Mouse (Mus musculus) ES-Bruce4 (cell line): Measurements from ENCODE around the gene Gm5565. TPM values are rescaled to one million over a fixed set of nuclear protein-coding genes. Genes with fewer than 3 reads are reported as not detected.
"Not testable (repeated sequence)": the region's sequence is repeated elsewhere in the genome, so short reads cannot be mapped to it uniquely, and the experiment has no call there.

Source experiments
- H3K27ac ChIP-seq: 2 replicates; pipeline ENCODE4 v1.5.1; 2012; ENCODE audit warnings: low read length, inconsistent platforms; ENCODE audit not compliant: insufficient read depth
- H3K27me3 ChIP-seq: 2 replicates; pipeline ENCODE4 v1.6.1; 2012; ENCODE audit warnings: mild to moderate bottlenecking, low read length, inconsistent platforms; ENCODE audit not compliant: control insufficient read depth, poor library complexity, insufficient read depth, severe bottlenecking
- H3K36me3 ChIP-seq: 2 replicates; pipeline ENCODE4 v1.6.1; 2012; ENCODE audit warnings: inconsistent platforms, mild to moderate bottlenecking, low read length, moderate library complexity; ENCODE audit not compliant: control insufficient read depth, poor library complexity, insufficient read depth, severe bottlenecking
- H3K4me1 ChIP-seq: one replicate; pipeline ENCODE4 v1.8.1; 2011; ENCODE audit warnings: low read length; ENCODE audit not compliant: control insufficient read depth, insufficient read depth
- H3K4me3 ChIP-seq: 2 replicates; pipeline ENCODE4 v1.5.1; 2011; ENCODE audit warnings: low read depth, mild to moderate bottlenecking, low read length
- H3K9ac ChIP-seq: 2 replicates; pipeline ENCODE4 v1.6.1; 2012; ENCODE audit warnings: low read depth, mild to moderate bottlenecking, inconsistent platforms; ENCODE audit not compliant: poor library complexity, severe bottlenecking
- H3K9me3 ChIP-seq: replicated peaks from 2 replicates; pipeline ENCODE4 v1.6.1; 2012; ENCODE audit warnings: mild to moderate bottlenecking, low read length, inconsistent platforms; ENCODE audit not compliant: control insufficient read depth, poor library complexity, insufficient read depth, severe bottlenecking
- CTCF ChIP-seq: IDR thresholded peaks from one replicate; pipeline ENCODE4 v1.8.1; 2011; ENCODE audit warnings: low read depth, low read length
- EP300 ChIP-seq: IDR thresholded peaks from 2 replicates; pipeline ENCODE4 v1.6.1; 2011; ENCODE audit warnings: low read depth, low read length; ENCODE audit not compliant: insufficient read depth
- POLR2A ChIP-seq: IDR thresholded peaks from one replicate; pipeline ENCODE4 v1.8.1; 2011; ENCODE audit warnings: low read length; ENCODE audit not compliant: insufficient read depth
- polyA plus RNA-seq: library from polyadenylated mRNA; stranded (reverse); fragments of >200 nt; gene quantifications from 2 replicates; pipeline ENCODE4 v1.2.4, GENCODE M21; 2011; ENCODE audit warnings: low read depth; ENCODE audit not compliant: missing spikeins, insufficient read depth, insufficient read length

Gene Gm5565
- polyA plus RNA-seq = not detected in 2 replicates

GRCm38 (mm10) chr5:146160439-146160838, at the start of gene Gm5565:
Gene Gm5565, minus strand, starts transcription at chr5:146160539.
- H3K9me3 ChIP-seq, H3K4me3 ChIP-seq, H3K27ac ChIP-seq, H3K36me3 ChIP-seq, H3K4me1 ChIP-seq, H3K9ac ChIP-seq, H3K27me3 ChIP-seq: not testable (repeated sequence)

GRCm38 (mm10) chr5:146205537-146205936, 45.2 kb upstream of the Gm5565 start:
- no peak overlapping the region for H3K27ac ChIP-seq
- H3K27me3 ChIP-seq = no peaks in the 10 kb centered on the region
- TF ChIP-seq POLR2A (no peak), CTCF (no peak), EP300 (no peak)
- no peaks in the 10 kb centered on the region for H3K9me3 ChIP-seq
- no peak overlapping the region for H3K4me3 ChIP-seq
- peaks cover 31% of the 10 kb centered on the region for H3K36me3 ChIP-seq
- H3K9ac ChIP-seq = no peak overlapping the region
- no peaks in the 10 kb centered on the region for H3K4me1 ChIP-seq

- Histone ChIP-seq H3K36me3 (peaks cover 25% of the 10 kb centered on the region), H3K9me3 (no peaks in the 10 kb centered on the region), H3K9ac (no peak overlapping the region)
Observed at GRCm38 (mm10) chr5:146203921-146204320, 43.6 kb upstream of the Gm5565 start.

GRCm38 (mm10) chr5:146200580-146200979, 40.2 kb upstream of the Gm5565 start:
- no peak overlapping the region for H3K4me3 ChIP-seq
- no peak for TF ChIP-seq CTCF
- no peak for TF ChIP-seq EP300
- TF ChIP-seq POLR2A = no peak
- H3K27me3 ChIP-seq = no peaks in the 10 kb centered on the region

More at GRCm38 (mm10) chr5:146203921-146204320, 43.6 kb upstream of the Gm5565 start:
- Histone ChIP-seq H3K27me3 (no peaks in the 10 kb centered on the region), H3K4me1 (no peaks in the 10 kb centered on the region), H3K4me3 (no peak overlapping the region), H3K27ac (no peak overlapping the region)
- TF ChIP-seq EP300 (no peak), CTCF (no peak), POLR2A (no peak)

GRCm38 (mm10) chr5:146199540-146199939, 39.2 kb upstream of the Gm5565 start:
- no peak for TF ChIP-seq POLR2A
- TF ChIP-seq EP300 = no peak
- no peak for TF ChIP-seq CTCF
- no peak overlapping the region for H3K4me3 ChIP-seq
- no peaks in the 10 kb centered on the region for H3K9me3 ChIP-seq
- peaks cover 7% of the 10 kb centered on the region for H3K36me3 ChIP-seq
- H3K9ac ChIP-seq = no peak overlapping the region
- H3K4me1 ChIP-seq = no peaks in the 10 kb centered on the region
- no peak overlapping the region for H3K27ac ChIP-seq
- no peaks in the 10 kb centered on the region for H3K27me3 ChIP-seq

More at GRCm38 (mm10) chr5:146200580-146200979, 40.2 kb upstream of the Gm5565 start:
- Histone ChIP-seq H3K36me3 (peaks cover 12% of the 10 kb centered on the region), H3K4me1 (no peaks in the 10 kb centered on the region), H3K9ac (no peak overlapping the region), H3K9me3 (no peaks in the 10 kb centered on the region), H3K27ac (no peak overlapping the region)

- Histone ChIP-seq H3K4me1 (no peaks in the 10 kb centered on the region), H3K4me3 (no peak overlapping the region), H3K9ac (no peak overlapping the region), H3K27me3 (no peaks in the 10 kb centered on the region), H3K36me3 (peaks cover 6% of the 10 kb centered on the region), H3K9me3 (no peaks in the 10 kb centered on the region), H3K27ac (no peak overlapping the region)
- TF ChIP-seq POLR2A (no peak), CTCF (no peak), EP300 (no peak)
Observed at GRCm38 (mm10) chr5:146199073-146199472, 38.7 kb upstream of the Gm5565 start.

GRCm38 (mm10) chr5:146193360-146193759, 33.0 kb upstream of the Gm5565 start:
- H3K4me1 ChIP-seq = no peaks in the 10 kb centered on the region
- no peaks in the 10 kb centered on the region for H3K9me3 ChIP-seq
- no peak overlapping the region for H3K27ac ChIP-seq
- no peak overlapping the region for H3K4me3 ChIP-seq
- no peaks in the 10 kb centered on the region for H3K36me3 ChIP-seq
- no peak for TF ChIP-seq EP300
- no peak for TF ChIP-seq POLR2A
- TF ChIP-seq CTCF = no peak
- no peaks in the 10 kb centered on the region for H3K27me3 ChIP-seq
- no peak overlapping the region for H3K9ac ChIP-seq
